Mouse (Mus musculus) hindbrain, embryonic 11.5 days (tissue): ENCODE measurements around the gene Neurod4. TPM values are rescaled to one million over a fixed set of nuclear protein-coding genes. Genes with fewer than 3 reads are reported as not detected.

Experiments used
- polyA plus RNA-seq: library from polyadenylated mRNA; unstranded; fragments of >200 nt; fragmentation: Nextera tagmentation; extraction: Ambion mirVana; gene quantifications from 2 replicates; pipeline ENCODE4 v1.2.1, GENCODE M21; 2014

Gene Neurod4
- polyA plus RNA-seq, 1 experiment from 2014 or later: 23.3 TPM

Other genes starting within 250 kb of the Neurod4 start
- gene Olfr821, start 249.9 kb downstream of the Neurod4 start, polyA plus RNA-seq: not detected in 2 replicates
- gene Olfr822, start 209.0 kb downstream of the Neurod4 start, polyA plus RNA-seq: not detected in 2 replicates
- gene Olfr823, start 164.9 kb downstream of the Neurod4 start, polyA plus RNA-seq: not detected in 2 replicates
- gene Olfr824, start 150.2 kb downstream of the Neurod4 start, polyA plus RNA-seq: not detected in 2 replicates
- gene Olfr825, start 113.5 kb downstream of the Neurod4 start, polyA plus RNA-seq: not detected in 2 replicates
- not detected in 2 replicates for gene Olfr826, start 96.1 kb downstream of the Neurod4 start, polyA plus RNA-seq
- gene Olfr827, start 65.8 kb downstream of the Neurod4 start, polyA plus RNA-seq: not detected in 2 replicates
- gene Tespa1, start 42.6 kb upstream of the Neurod4 start, polyA plus RNA-seq: 0.18 and 0.26 TPM in 2 replicates
- gene Vmn2r84, start 114.1 kb upstream of the Neurod4 start, polyA plus RNA-seq: not detected in 2 replicates
- not detected in 2 replicates for gene Vmn2r85, start 149.5 kb upstream of the Neurod4 start, polyA plus RNA-seq
- not detected in 2 replicates for gene Vmn2r86, start 175.8 kb upstream of the Neurod4 start, polyA plus RNA-seq
- 0.05 and 0.10 TPM in 2 replicates for gene Vmn2r87, start 217.2 kb upstream of the Neurod4 start, polyA plus RNA-seq